Mouse (Mus musculus) CH12.LX (cell line): Measurements from ENCODE around the gene Uvrag. TPM values are rescaled to one million over a fixed set of nuclear protein-coding genes. Genes with fewer than 3 reads are reported as not detected.

Experiments used
- DNase-seq: peaks from one replicate; pipeline ENCODE4 v3.0.0-alpha.2; 2013; ENCODE audit errors: extremely low read depth
- H3K27ac ChIP-seq: 2 replicates; pipeline ENCODE4 v1.5.1; 2012; ENCODE audit warnings: low read depth, mild to moderate bottlenecking, control low read depth, moderate library complexity; ENCODE audit not compliant: insufficient read depth
- H3K27me3 ChIP-seq: replicated peaks from 2 replicates; pipeline ENCODE3; 2012; ENCODE audit warnings: inconsistent platforms
- H3K36me3 ChIP-seq, 2 experiments: replicated peaks in 1 of 2; 2 replicates each; pipeline versions ENCODE3 to v1.6.1; 2012; ENCODE audit warnings: inconsistent platforms in 1 of 2, low read length in 1 of 2, mild to moderate bottlenecking in 1 of 2, mixed read lengths in 1 of 2, moderate library complexity in 1 of 2; ENCODE audit not compliant: control insufficient read depth in 1 of 2, insufficient read depth in 1 of 2
- H3K4me1 ChIP-seq, 2 experiments: 2 replicates each; pipeline ENCODE4 v1.6.1; 2012; ENCODE audit warnings: inconsistent platforms in 1 of 2, moderate library complexity in 1 of 2; ENCODE audit not compliant: insufficient read depth in 2 of 2, control insufficient read depth in 1 of 2
- H3K4me2 ChIP-seq: 2 replicates; pipeline ENCODE4 v1.6.1; 2012; ENCODE audit warnings: low read depth, mild to moderate bottlenecking, control low read depth; ENCODE audit not compliant: poor library complexity, insufficient read depth, severe bottlenecking
- H3K4me3 ChIP-seq, 3 experiments: fragments of 150-350 bp in 1 of 3; sonication (generic) in 1 of 3; replicated peaks in 1 of 3; 2 replicates each; pipeline versions ENCODE3 to v1.5.1; 2011 to 2012; ENCODE audit warnings: low read depth in 2 of 3, low read length in 2 of 3, mild to moderate bottlenecking in 2 of 3, moderate library complexity in 2 of 3, control low read depth in 1 of 3, improper control_type of control experiment in 1 of 3, inconsistent platforms in 1 of 3, mixed read lengths in 1 of 3; ENCODE audit not compliant: poor library complexity in 1 of 3
- H3K79me2 ChIP-seq: replicated peaks from 2 replicates; pipeline ENCODE4 v1.6.1; 2012; ENCODE audit warnings: mild to moderate bottlenecking, moderate library complexity; ENCODE audit not compliant: control insufficient read depth, poor library complexity, insufficient read depth, severe bottlenecking; ENCODE audit errors: extremely low read depth
- H3K9ac ChIP-seq: 2 replicates; pipeline ENCODE4 v1.6.1; 2012; ENCODE audit warnings: low read depth, mild to moderate bottlenecking, control low read depth, moderate library complexity; ENCODE audit not compliant: insufficient read depth
- H3K9me3 ChIP-seq: replicated peaks from 2 replicates; pipeline ENCODE3; 2012; ENCODE audit warnings: low read length, inconsistent platforms, mixed read lengths
- CHD2 ChIP-seq: IDR thresholded peaks from 2 replicates; pipeline ENCODE4 v1.6.1; 2011; ENCODE audit warnings: low read length, improper control_type of control experiment
- CTCF ChIP-seq, 2 experiments: IDR thresholded peaks in 1 of 2; conservative IDR thresholded peaks in 1 of 2; 2 replicates each; pipeline ENCODE4 v1.5.1; 2011 to 2012; ENCODE audit warnings: low read depth in 2 of 2, low read length in 2 of 2, improper control_type of control experiment in 1 of 2, inconsistent platforms in 1 of 2, mild to moderate bottlenecking in 1 of 2, moderate library complexity in 1 of 2
- E2F4 ChIP-seq: IDR thresholded peaks from 2 replicates; pipeline ENCODE4 v1.6.1; 2011; ENCODE audit warnings: low read depth, low read length, improper control_type of control experiment; ENCODE audit not compliant: insufficient replicate concordance
- ELF1 ChIP-seq: IDR thresholded peaks from 2 replicates; pipeline ENCODE4 v1.6.1; 2014; ENCODE audit warnings: low read depth, mild to moderate bottlenecking, inconsistent platforms, low read length, improper control_type of control experiment
- EP300 ChIP-seq: IDR thresholded peaks from 2 replicates; pipeline ENCODE4 v1.6.1; 2011; ENCODE audit warnings: low read length, improper control_type of control experiment
- ETS1 ChIP-seq: conservative IDR thresholded peaks from 2 replicates; pipeline ENCODE4 v1.6.1; 2012; ENCODE audit warnings: low read depth, mild to moderate bottlenecking, inconsistent platforms, low read length, improper control_type of control experiment, moderate library complexity
- HCFC1 ChIP-seq: IDR thresholded peaks from 2 replicates; pipeline ENCODE4 v1.6.1; 2012; ENCODE audit warnings: low read depth, mild to moderate bottlenecking, inconsistent platforms, low read length, improper control_type of control experiment
- JUND ChIP-seq: conservative IDR thresholded peaks from 2 replicates; pipeline ENCODE4 v1.6.1; 2011; ENCODE audit warnings: low read depth, low read length, improper control_type of control experiment
- MAFK ChIP-seq: IDR thresholded peaks from 2 replicates; pipeline ENCODE4 v1.6.1; 2011; ENCODE audit warnings: low read length, improper control_type of control experiment; ENCODE audit not compliant: insufficient replicate concordance
- MAX ChIP-seq: IDR thresholded peaks from 2 replicates; pipeline ENCODE4 v1.6.1; 2011; ENCODE audit warnings: low read length, improper control_type of control experiment
- MAZ ChIP-seq: IDR thresholded peaks from 2 replicates; pipeline ENCODE4 v1.6.1; 2012; ENCODE audit warnings: low read depth, mild to moderate bottlenecking, inconsistent platforms, low read length, improper control_type of control experiment, moderate library complexity
- MEF2A ChIP-seq: IDR thresholded peaks from 2 replicates; pipeline ENCODE4 v1.6.1; 2014; ENCODE audit warnings: low read depth, mild to moderate bottlenecking, inconsistent platforms, low read length, improper control_type of control experiment, borderline replicate concordance
- MYC ChIP-seq: IDR thresholded peaks from 2 replicates; pipeline ENCODE4 v1.6.1; 2011; ENCODE audit warnings: low read depth, mild to moderate bottlenecking, improper control_type of control experiment, low read length
- NELFE ChIP-seq: IDR thresholded peaks from 2 replicates; pipeline ENCODE4 v1.6.1; 2011; ENCODE audit warnings: low read depth, low read length, improper control_type of control experiment
- PAX5 ChIP-seq: IDR thresholded peaks from 2 replicates; pipeline ENCODE4 v1.6.1; 2012; ENCODE audit warnings: low read length, inconsistent platforms, mixed read lengths
- POLR2AphosphoS2 ChIP-seq: IDR thresholded peaks from 2 replicates; pipeline ENCODE4 v1.6.1; 2011; ENCODE audit warnings: low read depth, low read length, improper control_type of control experiment
- RCOR1 ChIP-seq: conservative IDR thresholded peaks from 2 replicates; pipeline ENCODE4 v1.6.1; 2012; ENCODE audit warnings: low read depth, mild to moderate bottlenecking, inconsistent platforms, low read length, improper control_type of control experiment
- SIN3A ChIP-seq: IDR thresholded peaks from 2 replicates; pipeline ENCODE4 v1.6.1; 2012; ENCODE audit warnings: low read length, improper control_type of control experiment, inconsistent platforms
- SMC3 ChIP-seq: IDR thresholded peaks from 2 replicates; pipeline ENCODE4 v1.6.1; 2011; ENCODE audit warnings: low read depth, low read length, improper control_type of control experiment
- TBP ChIP-seq: conservative IDR thresholded peaks from 2 replicates; pipeline ENCODE4 v1.6.1; 2011; ENCODE audit warnings: low read depth, low read length, improper control_type of control experiment
- TCF12 ChIP-seq: IDR thresholded peaks from 2 replicates; pipeline ENCODE4 v1.6.1; 2014; ENCODE audit warnings: low read depth, mild to moderate bottlenecking, inconsistent platforms, low read length, improper control_type of control experiment
- UBTF ChIP-seq: IDR thresholded peaks from 2 replicates; pipeline ENCODE4 v1.6.1; 2012; ENCODE audit warnings: low read depth, mild to moderate bottlenecking, inconsistent platforms, low read length, improper control_type of control experiment, moderate library complexity
- USF1 ChIP-seq: IDR thresholded peaks from 2 replicates; pipeline ENCODE4 v1.6.1; 2014; ENCODE audit warnings: low read depth, mild to moderate bottlenecking, inconsistent platforms, low read length, improper control_type of control experiment
- USF2 ChIP-seq: conservative IDR thresholded peaks from 2 replicates; pipeline ENCODE4 v1.6.1; 2011; ENCODE audit warnings: low read depth, low read length, improper control_type of control experiment
- ZKSCAN1 ChIP-seq: IDR thresholded peaks from 2 replicates; pipeline ENCODE4 v1.6.1; 2012; ENCODE audit warnings: low read depth, inconsistent platforms, low read length, improper control_type of control experiment, borderline replicate concordance
- ZNF384 ChIP-seq: IDR thresholded peaks from 2 replicates; pipeline ENCODE4 v1.6.1; 2012; ENCODE audit warnings: low read depth, low read length, improper control_type of control experiment, inconsistent platforms
- dilution Hi-C: fragments of 300-500 bp; cut with MboI; formaldehyde crosslinking; loops from 2 replicates; pipeline ENCODE4 v1.14.3; 2020; ENCODE audit warnings: low sequenced_read_pairs; ENCODE audit not compliant: extremely low pct_unique_long_range_greater_than_20kb, extremely low pct_ligation_motif_present
- in situ Hi-C: fragments of 300-500 bp; cut with MboI; formaldehyde crosslinking; loops from 3 replicates; pipeline ENCODE4 v1.14.3; 2019; ENCODE audit warnings: low sequenced_read_pairs, low pct_ligation_motif_present, low pct_unique_long_range_greater_than_20kb, mixed read lengths
- polyA plus RNA-seq: library from polyadenylated mRNA; unstranded; fragments of >175 nt; gene quantifications from 2 replicates; pipeline ENCODE4 v1.2.1, GENCODE M21; 2012; ENCODE audit warnings: low read depth; ENCODE audit not compliant: insufficient read length
- total RNA-seq, 2 experiments: library from RNA; depleted of rRNA; stranded (reverse); fragments of 300-350 nt in 1 of 2; fragments of >200 nt in 1 of 2; gene quantifications; 2 replicates each; pipeline ENCODE4 v1.2.3; 2012 to 2014

Uvrag gene
- total and polyA plus RNA-seq, 3 experiments = 20.6 to 47.4 (median 37.5) TPM

- Histone ChIP-seq H3K36me3 (no peaks in the 10 kb centered on the region), H3K79me2 (no peaks in the 10 kb centered on the region), H3K9me3 (no peaks in the 10 kb centered on the region), H3K27me3 (peaks cover 42% of the 10 kb centered on the region), H3K27ac (no peak overlapping the region), H3K4me3 (no peak overlapping the region), H3K9ac (no peak overlapping the region), H3K4me1 (peaks cover 19 to 42% of the 10 kb centered on the region in 2 experiments), H3K4me2 (no peak overlapping the region)
- DNase-seq = no peak
- dilution Hi-C loops = no loop called here
- no peak for TF ChIP-seq POLR2AphosphoS2
- in situ Hi-C loops = no loop called here
These were observed 44.5 kb upstream of the Uvrag start for GRCm38 (mm10) chr7:99185405-99185804.

GRCm38 (mm10) chr7:99183751-99184150 lies 42.8 kb upstream of the Uvrag start:
- H3K79me2 ChIP-seq = no peaks in the 10 kb centered on the region
- in situ Hi-C loops = no loop called here
- peaks cover 5 to 25% of the 10 kb centered on the region in 2 experiments for H3K4me1 ChIP-seq
- no peak for DNase-seq
- no peaks in the 10 kb centered on the region for H3K9me3 ChIP-seq
- H3K4me3 ChIP-seq = no peak overlapping the region
- TF ChIP-seq HCFC1 (no peak), RCOR1 (no peak), UBTF (no peak), E2F4 (no peak), MEF2A (no peak), PAX5 (no peak), MAX (no peak), USF2 (no peak)
- H3K9ac ChIP-seq = no peak overlapping the region
- H3K27ac ChIP-seq = no peak overlapping the region
- H3K27me3 ChIP-seq = peaks cover 51% of the 10 kb centered on the region
- H3K36me3 ChIP-seq = no peaks in the 10 kb centered on the region
- dilution Hi-C loops = no loop called here
- H3K4me2 ChIP-seq = 0 out of 2 replicates have a peak overlapping the region, but pooled peaks have one; percentile 83

- no peaks in the 10 kb centered on the region for H3K36me3 ChIP-seq
- no peak within 1 kb of the TSS for H3K27ac ChIP-seq
- dilution Hi-C loops = no loop called here
- H3K27me3 ChIP-seq = peaks cover 55% of the 10 kb centered on the region
- H3K9ac ChIP-seq = peak within 1 kb of the TSS; percentile 6; the same call in 1 of the 2 replicates
- H3K9me3 ChIP-seq = no peaks in the 10 kb centered on the region
- DNase-seq = peak; percentile 78
- H3K79me2 ChIP-seq = no peaks in the 10 kb centered on the region
- H3K4me3 ChIP-seq = peak within 1 kb of the TSS; percentile 38 to 48 (median 45)
- in situ Hi-C loops = no loop called here
- H3K4me1 ChIP-seq = peaks cover 5 to 20% of the 10 kb centered on the region in 2 experiments
- peak within 1 kb of the TSS; percentile 83 for H3K4me2 ChIP-seq
- TF ChIP-seq ZKSCAN1 (no peak), CHD2 (no peak), NELFE (peak; percentile 74), MAFK (no peak), ZNF384 (no peak), UBTF (no peak), SIN3A (peak; percentile 70), ETS1 (peak; percentile 56), MYC (peak; percentile 95), POLR2AphosphoS2 (no peak), MAZ (no peak), JUND (no peak), EP300 (no peak), USF1 (peak; percentile 35), ELF1 (no peak), TBP (peak; percentile 97), SMC3 (no peak), CTCF (conservative IDR thresholded peaks at IDR 0.05 in 1 of 2, IDR thresholded peaks at IDR 0.05 in 1 of 2; ENCODE audit: low read depth in 2 of 2, low read length in 2 of 2) (no peak), TCF12 (peak; percentile 89), HCFC1 (no peak; the same call in 1 of the 2 replicates)
These were observed 41.7 kb upstream of the Uvrag start, which contains the start of gene Dgat2 for GRCm38 (mm10) chr7:99182432-99183172. Gene Dgat2 (minus strand): TSS chr7:99182719.
